Mouse (Mus musculus) myocyte (in vitro differentiated cells): ENCODE results near the gene Exoc3l. TPM values are rescaled to one million over a fixed set of nuclear protein-coding genes. Genes with fewer than 3 reads are reported as not detected.

ENCODE experiments used
- H3K27me3 ChIP-seq: one replicate; pipeline ENCODE4 v1.6.1; 2011; ENCODE audit not compliant: control insufficient read depth, insufficient read depth, insufficient read length
- H3K36me3 ChIP-seq: one replicate; pipeline ENCODE4 v1.6.1; 2011; ENCODE audit not compliant: control insufficient read depth, insufficient read depth
- H3K4me2 ChIP-seq: one replicate; pipeline ENCODE4 v1.6.1; 2011; ENCODE audit warnings: low read depth, control low read depth
- H3K4me3 ChIP-seq: one replicate; pipeline ENCODE4 v1.5.1; 2011; ENCODE audit warnings: mild to moderate bottlenecking, control low read depth, moderate library complexity
- H3K79me2 ChIP-seq: one replicate; pipeline ENCODE4 v1.6.1; 2011; ENCODE audit not compliant: control insufficient read depth, insufficient read depth
- H3ac ChIP-seq: one replicate; pipeline ENCODE4 v1.6.1; 2011; ENCODE audit not compliant: control insufficient read depth, insufficient read length
- CEBPB ChIP-seq: IDR thresholded peaks from 2 replicates; pipeline ENCODE4 v1.6.1; 2011; ENCODE audit warnings: mild to moderate bottlenecking, moderate library complexity; ENCODE audit not compliant: poor library complexity, insufficient read depth, severe bottlenecking
- E2F4 ChIP-seq: IDR thresholded peaks from one replicate; pipeline ENCODE4 v1.6.1; 2011; ENCODE audit warnings: mild to moderate bottlenecking, control low read depth, moderate library complexity; ENCODE audit not compliant: insufficient read depth
- MAX ChIP-seq: IDR thresholded peaks from one replicate; pipeline ENCODE4 v1.6.1; 2011; ENCODE audit warnings: low read depth, mild to moderate bottlenecking, control low read depth
- MYOD1 ChIP-seq, 3 experiments: IDR thresholded peaks; one replicate each; pipeline ENCODE4 v1.6.1; 2011; ENCODE audit warnings: control low read depth in 2 of 3, low read depth in 2 of 3, mild to moderate bottlenecking in 2 of 3, moderate library complexity in 1 of 3; ENCODE audit not compliant: insufficient read length in 2 of 3, control insufficient read depth in 1 of 3
- MYOG ChIP-seq, 3 experiments: IDR thresholded peaks; one replicate each; pipeline ENCODE4 v1.6.1; 2011; ENCODE audit warnings: control low read depth in 2 of 3, low read depth in 2 of 3, mild to moderate bottlenecking in 2 of 3; ENCODE audit not compliant: insufficient read length in 2 of 3, control insufficient read depth in 1 of 3, insufficient read depth in 1 of 3
- POLR2A ChIP-seq: IDR thresholded peaks from one replicate; pipeline ENCODE4 v1.6.1; 2011; ENCODE audit warnings: low read depth, mild to moderate bottlenecking, control low read depth, moderate library complexity; ENCODE audit not compliant: insufficient read length
- POLR2AphosphoS2 ChIP-seq: IDR thresholded peaks from one replicate; pipeline ENCODE4 v1.6.1; 2011; ENCODE audit warnings: low read depth, control low read depth; ENCODE audit not compliant: insufficient read length
- REST ChIP-seq: IDR thresholded peaks from one replicate; pipeline ENCODE4 v1.6.1; 2011; ENCODE audit warnings: mild to moderate bottlenecking, control low read depth, moderate library complexity; ENCODE audit not compliant: insufficient read depth, insufficient read length
- SRF ChIP-seq: IDR thresholded peaks from one replicate; pipeline ENCODE4 v1.6.1; 2011; ENCODE audit warnings: low read depth; ENCODE audit not compliant: control insufficient read depth, insufficient read length
- TCF12 ChIP-seq: IDR thresholded peaks from one replicate; pipeline ENCODE4 v1.6.1; 2011; ENCODE audit warnings: mild to moderate bottlenecking, control low read depth; ENCODE audit not compliant: poor library complexity, insufficient read depth, severe bottlenecking
- TCF3 ChIP-seq: IDR thresholded peaks from one replicate; pipeline ENCODE4 v1.6.1; 2011; ENCODE audit warnings: low read depth, control low read depth; ENCODE audit not compliant: insufficient read length
- USF1 ChIP-seq: IDR thresholded peaks from one replicate; pipeline ENCODE4 v1.6.1; 2011; ENCODE audit warnings: low read depth, mild to moderate bottlenecking, control low read depth, moderate library complexity
- polyA plus RNA-seq: library from polyadenylated mRNA; unstranded; fragments of >200 nt; fragmentation: generic; extraction: Trizol; gene quantifications from one replicate; pipeline ENCODE4 v1.2.1, GENCODE M21; 2012; ENCODE audit warnings: missing spikeins

The Exoc3l gene
- polyA plus RNA-seq, 1 experiment = 23.4 TPM

GRCm38 (mm10) chr8:105311718-105312117, 15.8 kb upstream of the Exoc3l start:
- Histone ChIP-seq H3K79me2 (no peaks in the 10 kb centered on the region), H3K27me3 (no peaks in the 10 kb centered on the region), H3K36me3 (peaks cover 49% of the 10 kb centered on the region), H3K4me2 (no peak overlapping the region), H3K4me3 (no peak overlapping the region), H3ac (no peak overlapping the region)
- no peak for TF ChIP-seq USF1
- TF ChIP-seq SRF = no peak
- TF ChIP-seq E2F4 = no peak
- TF ChIP-seq POLR2AphosphoS2 = no peak
- no peak for TF ChIP-seq MAX
- TF ChIP-seq TCF12 = no peak
- TF ChIP-seq CEBPB = no peak
- TF ChIP-seq TCF3 = no peak
- no peak for TF ChIP-seq MYOD1 (IDR thresholded peaks at IDR 0.05; ENCODE audit: control insufficient read depth in 1 of 3, insufficient read length in 2 of 3, low read depth in 2 of 3)
- no peak for TF ChIP-seq MYOG (IDR thresholded peaks at IDR 0.05; ENCODE audit: control insufficient read depth in 1 of 3, insufficient read depth in 1 of 3, insufficient read length in 2 of 3, low read depth in 2 of 3)
- TF ChIP-seq POLR2A = no peak
- TF ChIP-seq REST = no peak

GRCm38 (mm10) chr8:105310118-105310517, 14.2 kb upstream of the Exoc3l start:
- Histone ChIP-seq H3K27me3 (no peaks in the 10 kb centered on the region), H3K36me3 (peaks cover 33% of the 10 kb centered on the region), H3K4me3 (no peak overlapping the region), H3K79me2 (no peaks in the 10 kb centered on the region), H3K4me2 (no peak overlapping the region), H3ac (no peak overlapping the region)
- TF ChIP-seq REST (no peak), SRF (no peak), E2F4 (no peak), MAX (no peak), CEBPB (no peak), MYOG (IDR thresholded peaks at IDR 0.05; ENCODE audit: control insufficient read depth in 1 of 3, insufficient read depth in 1 of 3, insufficient read length in 2 of 3, low read depth in 2 of 3) (no peak), POLR2AphosphoS2 (no peak), POLR2A (no peak), TCF3 (no peak), MYOD1 (IDR thresholded peaks at IDR 0.05; ENCODE audit: control insufficient read depth in 1 of 3, insufficient read length in 2 of 3, low read depth in 2 of 3) (no peak), USF1 (no peak), TCF12 (no peak)

- Histone ChIP-seq H3K4me2 (no peak overlapping the region), H3ac (no peak overlapping the region), H3K36me3 (peaks cover 26% of the 10 kb centered on the region), H3K4me3 (no peak overlapping the region), H3K27me3 (no peaks in the 10 kb centered on the region), H3K79me2 (no peaks in the 10 kb centered on the region)
- no peak for TF ChIP-seq MYOG (IDR thresholded peaks at IDR 0.05; ENCODE audit: control insufficient read depth in 1 of 3, insufficient read depth in 1 of 3, insufficient read length in 2 of 3, low read depth in 2 of 3)
- TF ChIP-seq E2F4 = no peak
- no peak for TF ChIP-seq POLR2AphosphoS2
- TF ChIP-seq POLR2A = no peak
- TF ChIP-seq MAX = no peak
- TF ChIP-seq MYOD1 (IDR thresholded peaks at IDR 0.05; ENCODE audit: control insufficient read depth in 1 of 3, insufficient read length in 2 of 3, low read depth in 2 of 3) = no peak
- TF ChIP-seq TCF3 = no peak
- no peak for TF ChIP-seq REST
- TF ChIP-seq USF1 = no peak
- no peak for TF ChIP-seq TCF12
- no peak for TF ChIP-seq SRF
- TF ChIP-seq CEBPB = no peak
These were observed 13.4 kb upstream of the Exoc3l start for GRCm38 (mm10) chr8:105309142-105309847.

- peaks cover 26% of the 10 kb centered on the region for H3K36me3 ChIP-seq
- no peak overlapping the region for H3ac ChIP-seq
- no peak for TF ChIP-seq MAX
- no peak for TF ChIP-seq E2F4
- TF ChIP-seq USF1 = no peak
- no peak for TF ChIP-seq REST
- TF ChIP-seq POLR2AphosphoS2 = no peak
- TF ChIP-seq TCF12 = no peak
- no peak for TF ChIP-seq CEBPB
- no peak for TF ChIP-seq MYOG (IDR thresholded peaks at IDR 0.05; ENCODE audit: control insufficient read depth in 1 of 3, insufficient read depth in 1 of 3, insufficient read length in 2 of 3, low read depth in 2 of 3)
- TF ChIP-seq MYOD1 (IDR thresholded peaks at IDR 0.05; ENCODE audit: control insufficient read depth in 1 of 3, insufficient read length in 2 of 3, low read depth in 2 of 3) = no peak
- TF ChIP-seq SRF = no peak
- TF ChIP-seq POLR2A = no peak
- no peak for TF ChIP-seq TCF3
- H3K27me3 ChIP-seq = no peaks in the 10 kb centered on the region
- no peak overlapping the region for H3K4me2 ChIP-seq
- H3K79me2 ChIP-seq = no peaks in the 10 kb centered on the region
- H3K4me3 ChIP-seq = no peak overlapping the region
These were observed 12.5 kb upstream of the Exoc3l start for GRCm38 (mm10) chr8:105308428-105308827.
